In the genomic region with DNA sequence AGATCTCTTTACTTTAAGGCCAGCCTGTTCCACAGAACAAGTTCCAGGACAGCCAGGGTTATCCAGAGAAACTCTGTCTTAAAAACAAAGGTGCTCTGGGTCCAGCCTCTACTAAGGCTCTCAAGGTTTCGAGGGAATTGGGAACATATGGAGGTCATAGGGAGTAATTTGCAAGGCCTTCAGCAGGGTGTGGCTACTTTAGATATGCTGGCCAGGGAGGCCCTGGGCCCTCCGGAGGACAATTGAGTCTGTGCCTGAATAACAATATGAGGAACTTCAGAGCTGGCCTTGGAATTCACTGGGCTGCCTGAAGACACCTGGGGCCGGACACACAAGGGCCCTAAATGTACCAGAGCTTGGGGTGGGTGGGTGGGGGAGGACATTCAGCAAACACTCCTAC, we compare ENCODE assay signal across 18 mouse cellular contexts. TPM values are rescaled to one million over a fixed set of nuclear protein-coding genes. Genes with fewer than 3 reads are reported as not detected.
DNase-seq lines count a peak whose midpoint lies in the region; ATAC-seq and TF ChIP-seq lines count a peak whose summit lies in the region.
"Had no signal": no experiment of that assay in that cellular context is flagged by ENCODE, and none has a peak within 500 bp of the region (broad histone marks: within the 10 kb centered on the region; RNA-seq: fewer than 3 reads in every experiment).

No protein-coding gene starts in this region.

- H3K27me3 ChIP-seq in E14TG2a.4 (ENCODE audit: insufficient read depth, low read length) (no peaks in the 10 kb centered on the region), ES-Bruce4 (ENCODE audit: control insufficient read depth, insufficient read depth, low read length, poor library complexity, severe bottlenecking) (no peaks in the 10 kb centered on the region)
- peaks cover 18% of the 10 kb centered on the region for H3K27me3 ChIP-seq in liver, embryonic 12.5 days (replicated peaks)
- H3K27me3 ChIP-seq in liver, embryonic 16.5 days (ENCODE audit: control insufficient read depth, insufficient read depth, low read depth, low read length), result peaks cover 10% of the 10 kb centered on the region

- H3K9me3 ChIP-seq in E14TG2a.4 (ENCODE audit: low read length) (no peaks in the 10 kb centered on the region), ES-Bruce4 (replicated peaks; ENCODE audit: control insufficient read depth, insufficient read depth, low read length, poor library complexity, severe bottlenecking) (no peaks in the 10 kb centered on the region)
- H3K9me3 ChIP-seq in liver, embryonic 12.5 days (replicated peaks), result no peaks in the 10 kb centered on the region
- H3K9me3 ChIP-seq in liver, embryonic 16.5 days (replicated peaks; ENCODE audit: control insufficient read depth, low read length), result no peaks in the 10 kb centered on the region
- H3K9me3 ChIP-seq: embryonic facial prominence, embryonic 12.5 days; forebrain, embryonic 12.5 days; heart, embryonic 13.5 days; hindbrain, embryonic 15.5 days had no signal

- DNase-seq in kidney, adult 9 months, result no peak
- no peak for DNase-seq in gastrocnemius, postnatal 14 days
- DNase-seq: adrenal gland, postnatal 10 days; cerebellum, adult 11 months; cerebellum, adult 8-10 months; cerebellum, postnatal 14 days; gastrocnemius, postnatal 10 days; heart, postnatal 36 days had no signal

- TF ChIP-seq CTCF in E14TG2a.4 (conservative IDR thresholded peaks at IDR 0.05; ENCODE audit: low read length) (no peak), ES-Bruce4 (IDR thresholded peaks at IDR 0.05; ENCODE audit: low read depth, low read length) (no peak)

- peak overlapping the region; percentile 91 for H3K27ac ChIP-seq in ES-Bruce4 (ENCODE audit: insufficient read depth, low read length)
- peak overlapping the region; percentile 27 for H3K27ac ChIP-seq in liver, embryonic 12.5 days
- H3K27ac ChIP-seq in liver, embryonic 16.5 days (ENCODE audit: low read length), result 0 out of 2 replicates have a peak overlapping the region, but pooled peaks have one; percentile 42
- H3K27ac ChIP-seq: embryonic facial prominence, embryonic 12.5 days; forebrain, embryonic 12.5 days; heart, embryonic 13.5 days; hindbrain, embryonic 15.5 days had no signal

- no peak overlapping the region for H3K9ac ChIP-seq in ES-Bruce4 (ENCODE audit: low read depth, poor library complexity, severe bottlenecking)
- H3K9ac ChIP-seq in liver, embryonic 12.5 days, result peak overlapping the region; percentile 52; the same call in 1 of the 2 replicates
- no peak overlapping the region for H3K9ac ChIP-seq in liver, embryonic 16.5 days (ENCODE audit: low read depth, low read length)
- H3K9ac ChIP-seq: embryonic facial prominence, embryonic 12.5 days; forebrain, embryonic 12.5 days; heart, embryonic 13.5 days; hindbrain, embryonic 15.5 days had no signal

- intact Hi-C loops in gastrocnemius, postnatal 14 days (cut with DNase I; ENCODE audit: low total_unique reads), result no loop called here

- H3K36me3 ChIP-seq in E14TG2a.4 (ENCODE audit: insufficient read depth, low read length) (peaks cover 38% of the 10 kb centered on the region), ES-Bruce4 (ENCODE audit: control insufficient read depth, insufficient read depth, low read length, poor library complexity, severe bottlenecking) (peaks cover 17% of the 10 kb centered on the region)
- H3K36me3 ChIP-seq in liver, embryonic 12.5 days, result peaks cover 22% of the 10 kb centered on the region
- no peaks in the 10 kb centered on the region for H3K36me3 ChIP-seq in liver, embryonic 16.5 days (ENCODE audit: control insufficient read depth, insufficient read depth)

- no peak for ATAC-seq in liver, embryonic 12.5 days
- no peak for ATAC-seq in liver, embryonic 16.5 days (ENCODE audit: low read depth)
- ATAC-seq: forebrain, embryonic 16.5 days; inflammation-experienced regulatory T-cells, adult 6 months had no signal

- TF ChIP-seq POLR2A in ES-Bruce4 (IDR thresholded peaks at IDR 0.05; ENCODE audit: insufficient read depth, low read length), result no peak

- H3K4me3 ChIP-seq in E14TG2a.4 (replicated peaks; ENCODE audit: low read length) (0 out of 2 replicates have a peak overlapping the region, but pooled peaks have one; percentile 26), ES-Bruce4 (ENCODE audit: low read depth, low read length) (no peak overlapping the region)
- no peak overlapping the region for H3K4me3 ChIP-seq in liver, embryonic 12.5 days
- H3K4me3 ChIP-seq in liver, embryonic 16.5 days (ENCODE audit: low read depth, low read length), result no peak overlapping the region
- H3K4me3 ChIP-seq: embryonic facial prominence, embryonic 12.5 days; forebrain, embryonic 12.5 days; heart, embryonic 13.5 days; hindbrain, embryonic 15.5 days had no signal

- H3K4me1 ChIP-seq in E14TG2a.4 (replicated peaks; ENCODE audit: low read depth, low read length) (peaks cover 85% of the 10 kb centered on the region), ES-Bruce4 (ENCODE audit: control insufficient read depth, insufficient read depth, low read length) (peaks cover 7% of the 10 kb centered on the region)
- H3K4me1 ChIP-seq in liver, embryonic 12.5 days, result peaks cover 79% of the 10 kb centered on the region
- peaks cover 53% of the 10 kb centered on the region for H3K4me1 ChIP-seq in liver, embryonic 16.5 days (ENCODE audit: control insufficient read depth, low read depth, low read length)

- peak; percentile 97 for TF ChIP-seq EP300 in ES-Bruce4 (IDR thresholded peaks at IDR 0.05; ENCODE audit: insufficient read depth, low read depth, low read length)

- WGBS in liver, embryonic 12.5 days (ENCODE audit: insufficient replicate concordance), result 40% methylated on average over 3 of the region's 3 CpGs
- 37% methylated on average over 3 of the region's 3 CpGs for WGBS in liver, embryonic 16.5 days (ENCODE audit: insufficient replicate concordance)

- peak overlapping the region; percentile 35 for H3K4me2 ChIP-seq in liver, embryonic 12.5 days
- H3K4me2 ChIP-seq in liver, embryonic 16.5 days (ENCODE audit: low read depth, low read length), result peak overlapping the region; percentile 18; the same call in 1 of the 2 replicates
- H3K4me2 ChIP-seq: embryonic facial prominence, embryonic 12.5 days; forebrain, embryonic 12.5 days; heart, embryonic 13.5 days; hindbrain, embryonic 15.5 days had no signal

RNA-seq across cellular contexts. Expression of a gene that starts 1.5 kb away (rescaled TPM):
- 21.5 and 23.5 TPM in 2 replicates for polyA plus RNA-seq in ES-Bruce4 (2011; ENCODE audit: insufficient read depth, insufficient read length, low read depth, missing spikeins)
- 1.5 TPM in 2 replicates for polyA plus RNA-seq in liver, embryonic 12.5 days (2016; fragmentation: Nextera tagmentation; extraction: Ambion mirVana)
- polyA plus RNA-seq in liver, embryonic 16.5 days (2015; fragmentation: Nextera tagmentation; extraction: Ambion mirVana), result 0.48 and 0.59 TPM in 2 replicates
- under 1 TPM in 1 of 2 experiments, not detected in 1; 0.27 TPM for total RNA-seq in gastrocnemius, postnatal 14 days (2021)
- polyA plus RNA-seq: forebrain, embryonic 16.5 days had no signal

RNA-seq across cellular contexts. Expression of a gene that starts 1.8 kb away (rescaled TPM):
- 25.2 and 30.5 TPM in 2 replicates for polyA plus RNA-seq in ES-Bruce4 (2011; ENCODE audit: insufficient read depth, insufficient read length, low read depth, missing spikeins)
- 101 TPM in 2 replicates for polyA plus RNA-seq in liver, embryonic 12.5 days (2016; fragmentation: Nextera tagmentation; extraction: Ambion mirVana)
- 71.1 and 74.2 TPM in 2 replicates for polyA plus RNA-seq in liver, embryonic 16.5 days (2015; fragmentation: Nextera tagmentation; extraction: Ambion mirVana)
- 10 to 100 TPM; 50.0 to 55.1 TPM for total RNA-seq in gastrocnemius, postnatal 14 days (2021)

RNA-seq across cellular contexts. Expression of a gene that starts 12.7 kb away (rescaled TPM):
- polyA plus RNA-seq in ES-Bruce4 (2011; ENCODE audit: insufficient read depth, insufficient read length, low read depth, missing spikeins), result 16.1 and 19.1 TPM in 2 replicates
- polyA plus RNA-seq in liver, embryonic 12.5 days (2016; fragmentation: Nextera tagmentation; extraction: Ambion mirVana), result 19.1 and 20.2 TPM in 2 replicates
- 9.5 and 11.3 TPM in 2 replicates for polyA plus RNA-seq in liver, embryonic 16.5 days (2015; fragmentation: Nextera tagmentation; extraction: Ambion mirVana)
- total RNA-seq in gastrocnemius, postnatal 14 days (2021), result 10 to 100 TPM; 34.4 to 34.5 TPM

RNA-seq across cellular contexts. Expression of a gene that starts 28.7 kb away (rescaled TPM):
- polyA plus RNA-seq in ES-Bruce4 (2011; ENCODE audit: insufficient read depth, insufficient read length, low read depth, missing spikeins), result 52.3 and 57.4 TPM in 2 replicates
- polyA plus RNA-seq in liver, embryonic 12.5 days (2016; fragmentation: Nextera tagmentation; extraction: Ambion mirVana), result 23.9 and 24.2 TPM in 2 replicates
- 9.4 and 11.4 TPM in 2 replicates for polyA plus RNA-seq in liver, embryonic 16.5 days (2015; fragmentation: Nextera tagmentation; extraction: Ambion mirVana)
- total RNA-seq in gastrocnemius, postnatal 14 days (2021), result 10 to 100 TPM; 10.6 to 12.0 TPM

RNA-seq across cellular contexts. Expression of a gene that starts 53.7 kb away (rescaled TPM):
- polyA plus RNA-seq in ES-Bruce4 (2011; ENCODE audit: insufficient read depth, insufficient read length, low read depth, missing spikeins), result 11.7 and 11.9 TPM in 2 replicates
- polyA plus RNA-seq in liver, embryonic 12.5 days (2016; fragmentation: Nextera tagmentation; extraction: Ambion mirVana), result 1.9 and 2.6 TPM in 2 replicates
- 1.5 and 1.7 TPM in 2 replicates for polyA plus RNA-seq in liver, embryonic 16.5 days (2015; fragmentation: Nextera tagmentation; extraction: Ambion mirVana)
- total RNA-seq in gastrocnemius, postnatal 14 days (2021), result 1 to 10 TPM; 4.9 to 7.3 TPM

Comparison
In these comparisons a context has a peak if more than half of its experiments do, and no peak if none do; other contexts are left out.
1. H3K27ac ChIP-seq: peak in every context shown above with its lines; median percentile 91 in ES-Bruce4; 42 in liver, embryonic 16.5 days; 27 in liver, embryonic 12.5 days.